Comparison of ENCODE assay signal across 7 mouse cellular contexts in the genomic region with DNA sequence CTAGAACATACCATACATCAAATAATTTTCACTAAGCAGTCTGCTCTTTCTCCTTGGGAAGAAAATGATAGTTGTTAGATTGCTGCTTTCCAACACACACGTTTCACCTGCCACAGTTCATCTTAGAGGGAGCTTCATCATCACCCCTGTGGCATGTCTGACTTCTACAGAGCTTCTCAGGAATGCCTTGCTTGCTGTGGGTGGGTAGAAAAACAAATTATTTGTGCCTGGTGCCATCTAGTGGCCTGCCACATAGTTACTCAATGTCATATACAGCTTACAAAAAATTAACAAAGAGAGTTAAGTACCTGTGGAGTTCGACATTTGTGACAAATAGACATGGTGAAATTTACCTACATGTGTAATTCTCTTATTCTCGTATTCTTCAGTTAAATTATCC.
DNase-seq lines count a peak whose midpoint lies in the region; TF ChIP-seq lines count a peak whose summit lies in the region.

No protein-coding gene starts in this region.

- no peaks in the 10 kb centered on the region for H3K9me3 ChIP-seq in CH12.LX (replicated peaks; ENCODE audit: low read length)

- peak; percentile 62 to 96; a peak in 3 of 4 replicates for TF ChIP-seq CTCF in CH12.LX (conservative IDR thresholded peaks at IDR 0.05 in 1 of 2, IDR thresholded peaks at IDR 0.05 in 1 of 2; ENCODE audit: low read depth in 2 of 2, low read length in 2 of 2)

- in situ Hi-C loops in CH12.LX (cut with MboI; ENCODE audit: low pct_ligation_motif_present, low pct_unique_long_range_greater_than_20kb, low sequenced_read_pairs), result loop anchor here (25.0 kb wide), 1 partner anchor 369 kb away; a partner anchor contains a TSS

- no peak overlapping the region for H3K4me3 ChIP-seq in CH12.LX (replicated peaks in 1 of 3; ENCODE audit: low read depth in 2 of 3, low read length in 2 of 3, poor library complexity in 1 of 3)

- TF ChIP-seq EP300 in CH12.LX (IDR thresholded peaks at IDR 0.05; ENCODE audit: low read length), result no peak

- no peaks in the 10 kb centered on the region for H3K27me3 ChIP-seq in CH12.LX (replicated peaks)

- peak; percentile 75 for DNase-seq in 3T3-L1 (ENCODE audit: low read depth, low spot score)
- peak; percentile 81 for DNase-seq in CH12.LX (ENCODE audit: extremely low read depth)
- DNase-seq in cerebellum, adult 9-10 months, result peak; percentile 88
- peak; percentile 36 to 61 for DNase-seq in frontal cortex, postnatal 14 days (ENCODE audit: low spot score in 2 of 2)
- DNase-seq in layer of hippocampus, adult 11-12 months (ENCODE audit: low spot score), result peak; percentile 84
- DNase-seq in lung, postnatal 10 days, result peak; percentile 61
- peak; percentile 71 for DNase-seq in right cerebral cortex, postnatal 14 days

- H3K27ac ChIP-seq in CH12.LX (ENCODE audit: insufficient read depth, low read depth), result no peak overlapping the region

- peak; percentile 100 for TF ChIP-seq RAD21 in CH12.LX (IDR thresholded peaks at IDR 0.05; ENCODE audit: low read depth, low read length)

- H3K4me1 ChIP-seq in CH12.LX (ENCODE audit: control insufficient read depth in 1 of 2, insufficient read depth in 2 of 2), result peaks cover 5 to 7% of the 10 kb centered on the region in 2 experiments; a peak in 2 of 4 replicates

- no peaks in the 10 kb centered on the region for H3K79me2 ChIP-seq in CH12.LX (replicated peaks; ENCODE audit: control insufficient read depth, extremely low read depth, insufficient read depth, poor library complexity, severe bottlenecking)

- no peak overlapping the region for H3K4me2 ChIP-seq in CH12.LX (ENCODE audit: insufficient read depth, low read depth, poor library complexity, severe bottlenecking)

- no peaks in the 10 kb centered on the region for H3K36me3 ChIP-seq in CH12.LX (replicated peaks in 1 of 2; ENCODE audit: control insufficient read depth in 1 of 2, insufficient read depth in 1 of 2, low read length in 1 of 2)

- TF ChIP-seq POLR2A in CH12.LX (IDR thresholded peaks at IDR 0.05; ENCODE audit: low read depth, low read length), result no peak

- dilution Hi-C loops in CH12.LX (cut with MboI; ENCODE audit: extremely low pct_ligation_motif_present, extremely low pct_unique_long_range_greater_than_20kb, low sequenced_read_pairs), result no loop called here

- no peak overlapping the region for H3K9ac ChIP-seq in CH12.LX (ENCODE audit: insufficient read depth, low read depth)

TF ChIP-seq in CH12.LX, 34 proteins besides CTCF, POLR2A, EP300 and RAD21:
- no peak for TF ChIP-seq PAX5 (IDR thresholded peaks at IDR 0.05; ENCODE audit: low read length)
- TF ChIP-seq NELFE (IDR thresholded peaks at IDR 0.05; ENCODE audit: low read depth, low read length), result no peak; the same call in 1 of the 2 replicates
- no peak for TF ChIP-seq GABPA (IDR thresholded peaks at IDR 0.05; ENCODE audit: insufficient replicate concordance, low read depth, low read length)
- no peak; the same call in 1 of the 2 replicates for TF ChIP-seq SIN3A (IDR thresholded peaks at IDR 0.05; ENCODE audit: low read length)
- TF ChIP-seq TCF12 (IDR thresholded peaks at IDR 0.05; ENCODE audit: low read depth, low read length), result no peak
- TF ChIP-seq JUND (conservative IDR thresholded peaks at IDR 0.05; ENCODE audit: low read depth, low read length), result peak; percentile 47; the same call in 1 of the 2 replicates
- TF ChIP-seq ZKSCAN1 (IDR thresholded peaks at IDR 0.05; ENCODE audit: borderline replicate concordance, low read depth, low read length), result no peak
- no peak for TF ChIP-seq IRF4 (IDR thresholded peaks at IDR 0.05; ENCODE audit: low read depth, low read length)
- no peak for TF ChIP-seq E2F4 (IDR thresholded peaks at IDR 0.05; ENCODE audit: insufficient replicate concordance, low read depth, low read length)
- no peak for TF ChIP-seq CHD1 (IDR thresholded peaks at IDR 0.05; ENCODE audit: low read depth, low read length)
- TF ChIP-seq POLR2AphosphoS2 (IDR thresholded peaks at IDR 0.05; ENCODE audit: low read depth, low read length), result no peak
- TF ChIP-seq USF1 (IDR thresholded peaks at IDR 0.05; ENCODE audit: low read depth, low read length), result no peak
- no peak for TF ChIP-seq USF2 (conservative IDR thresholded peaks at IDR 0.05; ENCODE audit: low read depth, low read length)
- TF ChIP-seq SMC3 (IDR thresholded peaks at IDR 0.05; ENCODE audit: low read depth, low read length), result peak; percentile 90
- TF ChIP-seq ZC3H11A (IDR thresholded peaks at IDR 0.05; ENCODE audit: low read depth, low read length), result peak; percentile 85
- TF ChIP-seq JUN (IDR thresholded peaks at IDR 0.05; ENCODE audit: insufficient read depth, low read depth, low read length), result no peak
- no peak for TF ChIP-seq KAT2A (IDR thresholded peaks at IDR 0.05; ENCODE audit: insufficient replicate concordance, low read length)
- no peak for TF ChIP-seq NRF1 (IDR thresholded peaks at IDR 0.05; ENCODE audit: low read depth, low read length)
- TF ChIP-seq MXI1 (IDR thresholded peaks at IDR 0.05; ENCODE audit: low read depth, low read length), result no peak
- no peak for TF ChIP-seq TBP (conservative IDR thresholded peaks at IDR 0.05; ENCODE audit: low read depth, low read length)
